Comparison of ENCODE assay signal across 18 mouse cellular contexts in genomic region chr10:46350196-46350595, GRCm38 (mm10).
DNase-seq lines count a peak whose midpoint lies in the region; ATAC-seq lines count a peak whose summit lies in the region.
"Had no signal": no experiment of that assay in that cellular context is flagged by ENCODE, and none has a peak within 500 bp of the region (broad histone marks: within the 10 kb centered on the region; RNA-seq: fewer than 3 reads in every experiment).

No protein-coding gene starts in this region.

- DNase-seq in embryonic facial prominence, embryonic 14.5 days (ENCODE audit: low spot score), result peak; percentile 6
- DNase-seq in embryonic facial prominence, embryonic 10.5 days (ENCODE audit: low spot score), result no peak
- peak; percentile 6 for DNase-seq in left cerebral cortex, postnatal 4 days
- no peak for DNase-seq in left cerebral cortex, postnatal 10 days (ENCODE audit: extremely low spot score in 1 of 2, low spot score in 2 of 2)
- DNase-seq in retina, postnatal 1 day, result peak; percentile 25
- no peak for DNase-seq in retina, embryonic 14.5 days (ENCODE audit: low spot score)
- DNase-seq in ovary, postnatal 10 days (ENCODE audit: low spot score), result no peak
- DNase-seq: adrenal gland, postnatal 25 days; cerebellum, adult 11-12 months; cerebellum, postnatal 36 days; gastrocnemius, postnatal 10 days; right cerebral cortex, adult 18-20 months had no signal

- H3K4me1 ChIP-seq in embryonic facial prominence, embryonic 14.5 days (ENCODE audit: control insufficient read depth, insufficient read depth, low read length), result peaks cover 2% of the 10 kb centered on the region; the same call in 1 of the 2 replicates
- no peaks in the 10 kb centered on the region for H3K4me1 ChIP-seq in embryonic facial prominence, embryonic 10.5 days
- H3K4me1 ChIP-seq in neural tube, embryonic 15.5 days, result peaks cover 7% of the 10 kb centered on the region; the same call in 1 of the 2 replicates
- H3K4me1 ChIP-seq: limb, embryonic 15.5 days; liver, embryonic 15.5 days had no signal

- H3K27ac ChIP-seq in embryonic facial prominence, embryonic 14.5 days (replicated peaks; ENCODE audit: low read depth, low read length), result no peak overlapping the region
- no peak overlapping the region for H3K27ac ChIP-seq in embryonic facial prominence, embryonic 10.5 days (replicated peaks)
- peak overlapping the region; percentile 41; the same call in 1 of the 2 replicates for H3K27ac ChIP-seq in neural tube, embryonic 15.5 days (replicated peaks)
- H3K27ac ChIP-seq: limb, embryonic 15.5 days; liver, embryonic 15.5 days had no signal

- no peaks in the 10 kb centered on the region for H3K27me3 ChIP-seq in embryonic facial prominence, embryonic 14.5 days (replicated peaks; ENCODE audit: control insufficient read depth, insufficient read depth, low read length)
- H3K27me3 ChIP-seq in embryonic facial prominence, embryonic 10.5 days (replicated peaks; ENCODE audit: low read depth, poor library complexity, severe bottlenecking), result no peaks in the 10 kb centered on the region
- H3K27me3 ChIP-seq in neural tube, embryonic 15.5 days (replicated peaks), result no peaks in the 10 kb centered on the region
- H3K27me3 ChIP-seq: limb, embryonic 15.5 days; liver, embryonic 15.5 days had no signal

- H3K4me3 ChIP-seq in embryonic facial prominence, embryonic 14.5 days (ENCODE audit: low read depth, low read length), result no peak overlapping the region
- no peak overlapping the region for H3K4me3 ChIP-seq in embryonic facial prominence, embryonic 10.5 days
- no peak overlapping the region for H3K4me3 ChIP-seq in neural tube, embryonic 15.5 days (replicated peaks)
- H3K4me3 ChIP-seq: limb, embryonic 15.5 days; liver, embryonic 15.5 days had no signal

- no peak overlapping the region for H3K9ac ChIP-seq in embryonic facial prominence, embryonic 14.5 days (ENCODE audit: low read depth, low read length)
- no peak overlapping the region for H3K9ac ChIP-seq in neural tube, embryonic 15.5 days (replicated peaks)
- H3K9ac ChIP-seq: limb, embryonic 15.5 days; liver, embryonic 15.5 days had no signal

- no peaks in the 10 kb centered on the region for H3K9me3 ChIP-seq in embryonic facial prominence, embryonic 14.5 days (ENCODE audit: control insufficient read depth, low read length)
- H3K9me3 ChIP-seq in embryonic facial prominence, embryonic 10.5 days, result no peaks in the 10 kb centered on the region
- H3K9me3 ChIP-seq in neural tube, embryonic 15.5 days (replicated peaks), result no peaks in the 10 kb centered on the region
- H3K9me3 ChIP-seq: limb, embryonic 15.5 days; liver, embryonic 15.5 days had no signal

- 35% methylated on average over 2 of the region's 2 CpGs for WGBS in embryonic facial prominence, embryonic 14.5 days
- WGBS in embryonic facial prominence, embryonic 10.5 days, result 37% methylated on average over 2 of the region's 2 CpGs
- 4% methylated on average over 2 of the region's 2 CpGs for WGBS in neural tube, embryonic 15.5 days

- ATAC-seq in embryonic facial prominence, embryonic 14.5 days (ENCODE audit: low read depth), result no peak
- ATAC-seq in neural tube, embryonic 15.5 days (ENCODE audit: low FRiP score), result peak; percentile 55; the same call in 1 of the 2 replicates
- ATAC-seq: CD4-positive, CD25-positive, alpha-beta regulatory T cell, adult 4 months; intestine, postnatal 0 days; lung, postnatal 0 days had no signal

- intact Hi-C loops in left cerebral cortex, postnatal 4 days (cut with DNase I), result no loop called here
- intact Hi-C loops in left cerebral cortex, postnatal 10 days (cut with DNase I), result no loop called here

- H3K36me3 ChIP-seq in embryonic facial prominence, embryonic 14.5 days (ENCODE audit: control insufficient read depth, insufficient read depth, low read length), result no peaks in the 10 kb centered on the region
- no peaks in the 10 kb centered on the region for H3K36me3 ChIP-seq in embryonic facial prominence, embryonic 10.5 days (replicated peaks)
- no peaks in the 10 kb centered on the region for H3K36me3 ChIP-seq in neural tube, embryonic 15.5 days
- H3K36me3 ChIP-seq: limb, embryonic 15.5 days; liver, embryonic 15.5 days had no signal

- H3K4me2 ChIP-seq in embryonic facial prominence, embryonic 14.5 days (ENCODE audit: low read depth, low read length), result no peak overlapping the region
- H3K4me2 ChIP-seq in neural tube, embryonic 15.5 days, result no peak overlapping the region
- H3K4me2 ChIP-seq: limb, embryonic 15.5 days; liver, embryonic 15.5 days had no signal

Comparison
In these comparisons a context has a peak if more than half of its experiments do, and no peak if none do; other contexts are left out.
1. DNase-seq: peak in embryonic facial prominence, embryonic 14.5 days (single experiment), left cerebral cortex, postnatal 4 days (single experiment) and retina, postnatal 1 day (single experiment); none in embryonic facial prominence, embryonic 10.5 days (single experiment), left cerebral cortex, postnatal 10 days (0 of 2), retina, embryonic 14.5 days (single experiment) and ovary, postnatal 10 days (single experiment).